Mouse (Mus musculus) ES-E14 (cell line): ENCODE results near the gene H2-DMb1. TPM values are rescaled to one million over a fixed set of nuclear protein-coding genes. Genes with fewer than 3 reads are reported as not detected.

ENCODE experiments used
- DNase-seq: peaks from one replicate; pipeline ENCODE4 v3.0.0-alpha.2; 2013; ENCODE audit warnings: low read depth, low spot score
- H3K27ac ChIP-seq: 2 replicates; pipeline ENCODE4 v1.5.1; 2012; ENCODE audit warnings: low read depth, mild to moderate bottlenecking, low read length, moderate library complexity, mixed read lengths; ENCODE audit not compliant: poor library complexity, insufficient read depth, severe bottlenecking
- H3K36me3 ChIP-seq: 2 replicates; pipeline ENCODE4 v1.6.1; 2012; ENCODE audit warnings: mild to moderate bottlenecking, low read length, moderate library complexity, mixed read lengths; ENCODE audit not compliant: control insufficient read depth, poor library complexity, insufficient read depth, severe bottlenecking
- H3K4me1 ChIP-seq, 2 experiments: fragments of 150-350 bp in 1 of 2; sonication (generic) in 1 of 2; 2 replicates each; pipeline ENCODE4 v1.6.1; 2012; ENCODE audit warnings: low read length in 2 of 2, mild to moderate bottlenecking in 1 of 2, mixed read lengths in 1 of 2; ENCODE audit not compliant: control insufficient read depth in 2 of 2, insufficient read depth in 2 of 2, poor library complexity in 1 of 2
- H3K4me3 ChIP-seq, 2 experiments: fragments of 150-350 bp in 1 of 2; sonication (generic) in 1 of 2; 2 replicates each; pipeline ENCODE4 v1.5.1; 2012; ENCODE audit warnings: low read length in 2 of 2, low read depth in 1 of 2, mild to moderate bottlenecking in 1 of 2, mixed read lengths in 1 of 2; ENCODE audit not compliant: insufficient read depth in 1 of 2, poor library complexity in 1 of 2, severe bottlenecking in 1 of 2
- H3K9ac ChIP-seq: 2 replicates; pipeline ENCODE4 v1.6.1; 2012; ENCODE audit warnings: low read depth, mild to moderate bottlenecking, low read length, mixed read lengths; ENCODE audit not compliant: poor library complexity, insufficient read depth, severe bottlenecking
- H3K9me3 ChIP-seq: fragments of 150-350 bp; sonication (generic); 2 replicates; pipeline ENCODE4 v1.6.1; 2012; ENCODE audit warnings: low read depth, mild to moderate bottlenecking, low read length; ENCODE audit not compliant: control insufficient read depth, insufficient read depth
- CHD2 ChIP-seq: IDR thresholded peaks from 2 replicates; pipeline ENCODE4 v1.6.1; 2014; ENCODE audit warnings: mild to moderate bottlenecking, low read depth, low read length, inconsistent platforms
- HCFC1 ChIP-seq: IDR thresholded peaks from 2 replicates; pipeline ENCODE4 v1.6.1; 2012; ENCODE audit warnings: low read length, inconsistent platforms, borderline replicate concordance; ENCODE audit not compliant: insufficient read depth
- MAFK ChIP-seq: IDR thresholded peaks from 2 replicates; pipeline ENCODE4 v1.6.1; 2014; ENCODE audit warnings: mild to moderate bottlenecking, low read depth, low read length, inconsistent platforms; ENCODE audit not compliant: insufficient read depth
- ZC3H11A ChIP-seq: IDR thresholded peaks from 2 replicates; pipeline ENCODE4 v1.6.1; 2012; ENCODE audit warnings: low read depth, mild to moderate bottlenecking, inconsistent platforms, low read length, borderline replicate concordance
- ZNF384 ChIP-seq: IDR thresholded peaks from 2 replicates; pipeline ENCODE4 v1.6.1; 2012; ENCODE audit warnings: low read depth, low read length, inconsistent platforms
- in situ Hi-C, 2 experiments: fragments of 600-800 bp; cut with MboI; formaldehyde crosslinking; loops; one replicate each; pipeline ENCODE4 v1.15.1; 2025; ENCODE audit warnings: low sequenced_read_pairs in 2 of 2, inconsistent platforms in 1 of 2; ENCODE audit not compliant: unreplicated experiment in 2 of 2
- total RNA-seq: library from RNA; depleted of rRNA; stranded (reverse); fragments of 300-350 nt; gene quantifications from 2 replicates; pipeline ENCODE4 v1.2.3, GENCODE M21; 2012

Gene H2-DMb1
- total RNA-seq, 1 experiment = 3.1 TPM

- no peak for TF ChIP-seq ZC3H11A
- no peak for TF ChIP-seq CHD2
- no peak for TF ChIP-seq ZNF384
- TF ChIP-seq HCFC1 = no peak
- TF ChIP-seq MAFK = no peak
- H3K9ac ChIP-seq = no peak overlapping the region
- no peak overlapping the region for H3K4me3 ChIP-seq
- H3K36me3 ChIP-seq = no peaks in the 10 kb centered on the region
- peaks cover 0 to 3% of the 10 kb centered on the region in 2 experiments; a peak in 1 of 4 replicates for H3K4me1 ChIP-seq
- H3K9me3 ChIP-seq = no peaks in the 10 kb centered on the region
- H3K27ac ChIP-seq = no peak overlapping the region
- DNase-seq = no peak
- in situ Hi-C loops = no loop called here
These were observed 30.8 kb downstream of the H2-DMb1 start for GRCm38 (mm10) chr17:34183564-34184219.

- Histone ChIP-seq H3K27ac (no peak overlapping the region), H3K4me1 (peaks cover 0 to 3% of the 10 kb centered on the region in 2 experiments; a peak in 1 of 4 replicates), H3K4me3 (no peak overlapping the region), H3K9ac (no peak overlapping the region), H3K9me3 (no peaks in the 10 kb centered on the region), H3K36me3 (no peaks in the 10 kb centered on the region)
- no peak for DNase-seq
- in situ Hi-C loops = no loop called here
- TF ChIP-seq ZNF384 = no peak
- no peak for TF ChIP-seq HCFC1
- TF ChIP-seq MAFK = no peak
- TF ChIP-seq ZC3H11A = no peak
- no peak for TF ChIP-seq CHD2
These were observed 32.7 kb downstream of the H2-DMb1 start for GRCm38 (mm10) chr17:34185526-34185925.

- Histone ChIP-seq H3K9me3 (no peaks in the 10 kb centered on the region), H3K4me3 (peak overlapping the region; percentile 45 to 88), H3K9ac (peak overlapping the region; percentile 54; the same call in 1 of the 2 replicates), H3K36me3 (no peaks in the 10 kb centered on the region), H3K4me1 (peaks cover 0 to 3% of the 10 kb centered on the region in 2 experiments; a peak in 1 of 4 replicates), H3K27ac (no peak overlapping the region)
- DNase-seq = no peak
- in situ Hi-C loops = no loop called here
- TF ChIP-seq CHD2 = no peak
- TF ChIP-seq HCFC1 = no peak
- TF ChIP-seq ZC3H11A = no peak
- no peak for TF ChIP-seq ZNF384
- TF ChIP-seq MAFK = no peak
These were observed 34.0 kb downstream of the H2-DMb1 start for GRCm38 (mm10) chr17:34186885-34187260.

GRCm38 (mm10) chr17:34187261-34187916 is 34.5 kb downstream of the H2-DMb1 start, which contains the start of the genes Tap1 and Psmb9:
TSS of gene Tap1 (plus strand) at chr17:34187553.
TSS of gene Psmb9 (minus strand) at chr17:34187764.
- H3K27ac ChIP-seq = no peak within 1 kb of the TSS
- H3K4me3 ChIP-seq = peak within 1 kb of the TSS; percentile 66 to 88
- peaks cover 0 to 3% of the 10 kb centered on the region in 2 experiments; a peak in 1 of 4 replicates for H3K4me1 ChIP-seq
- in situ Hi-C loops = no loop called here
- H3K9me3 ChIP-seq = no peaks in the 10 kb centered on the region
- H3K9ac ChIP-seq = peak within 1 kb of the TSS; percentile 54
- no peaks in the 10 kb centered on the region for H3K36me3 ChIP-seq
- TF ChIP-seq MAFK (no peak), HCFC1 (no peak), ZNF384 (no peak), CHD2 (peak; percentile 86), ZC3H11A (no peak)
- peak; percentile 96 for DNase-seq
